Comparison of ENCODE assay signal across 8 mouse cellular contexts in genomic region chr17:47059836-47060360, GRCm38 (mm10). TPM values are rescaled to one million over a fixed set of nuclear protein-coding genes. Genes with fewer than 3 reads are reported as not detected.
DNase-seq lines count a peak whose midpoint lies in the region; ATAC-seq lines count a peak whose summit lies in the region.

No protein-coding gene starts in this region.

- no peaks in the 10 kb centered on the region for H3K36me3 ChIP-seq in neural tube, embryonic 11.5 days (ENCODE audit: control insufficient read depth, insufficient read depth, low read length)

- no peak overlapping the region for H3K9ac ChIP-seq in neural tube, embryonic 11.5 days (ENCODE audit: low read length)

- 65% methylated on average over 12 of the region's 12 CpGs for WGBS in neural tube, embryonic 11.5 days

- H3K9me3 ChIP-seq in neural tube, embryonic 11.5 days (ENCODE audit: control insufficient read depth, low read length) = no peaks in the 10 kb centered on the region

- no peaks in the 10 kb centered on the region for H3K4me1 ChIP-seq in neural tube, embryonic 11.5 days (ENCODE audit: control insufficient read depth, insufficient read depth, low read length)

- no peak overlapping the region for H3K4me3 ChIP-seq in neural tube, embryonic 11.5 days (ENCODE audit: low read depth, low read length)

- DNase-seq in gastrocnemius, postnatal 10 days = peak; percentile 12
- DNase-seq in gastrocnemius, postnatal 4 days (ENCODE audit: low spot score in 2 of 2) = no peak
- DNase-seq in fibroblast of lung, adult 2 months (ENCODE audit: low read depth) = peak; percentile 70
- peak; percentile 85 for DNase-seq in kidney, postnatal 14 days
- DNase-seq in neural tube, embryonic 11.5 days (ENCODE audit: low spot score) = peak; percentile 17
- no peak for DNase-seq in layer of hippocampus, adult 11-12 months (ENCODE audit: low spot score)
- DNase-seq in thymus, adult 18-20 months = no peak

- H3K27me3 ChIP-seq in neural tube, embryonic 11.5 days (ENCODE audit: control insufficient read depth, insufficient read depth, low read length) = no peaks in the 10 kb centered on the region

- H3K4me2 ChIP-seq in neural tube, embryonic 11.5 days (ENCODE audit: low read depth) = no peak overlapping the region

- H3K27ac ChIP-seq in neural tube, embryonic 11.5 days (ENCODE audit: low read depth, low read length) = no peak overlapping the region

- no peak for ATAC-seq in neural tube, embryonic 11.5 days (ENCODE audit: insufficient read depth, low FRiP score, low TSS enrichment)
- ATAC-seq in inflammation-experienced regulatory T-cells, adult 6 months = no peak

RNA-seq across cellular contexts. Expression of gene Ubr2, which starts 49.5 kb away (rescaled TPM):
- total RNA-seq in gastrocnemius, postnatal 10 days (2021) = 10 to 100 TPM; 31.3 to 36.7 TPM
- total RNA-seq in gastrocnemius, postnatal 4 days (2021) = 10 to 100 TPM; 37.7 to 44.1 TPM
- 20.8 and 21.3 TPM in 2 replicates for polyA plus RNA-seq in neural tube, embryonic 11.5 days (2014; fragmentation: Nextera tagmentation; extraction: Ambion mirVana)
- polyA plus RNA-seq in inflammation-experienced regulatory T-cells, adult 6 months (2017; shearing (Covaris generic)) = 10 to 100 TPM; 12.1 to 19.4 (median 13.2) TPM

Comparison
In these comparisons a context has a peak if more than half of its experiments do, and no peak if none do; other contexts are left out.
1. DNase-seq: peak in gastrocnemius, postnatal 10 days (single experiment), fibroblast of lung, adult 2 months (single experiment), kidney, postnatal 14 days (single experiment) and neural tube, embryonic 11.5 days (single experiment); none in gastrocnemius, postnatal 4 days (0 of 2), layer of hippocampus, adult 11-12 months (single experiment) and thymus, adult 18-20 months (0 of 2).